Mouse (Mus musculus) stomach, postnatal 0 days (tissue): ENCODE results near the gene Otoa. TPM values are rescaled to one million over a fixed set of nuclear protein-coding genes. Genes with fewer than 3 reads are reported as not detected.

Experiments
- ATAC-seq: fragments of 200-750 bp; cut with Nextera tagmentation; 2 replicates; pipeline ENCODE4 v1.8.0; 2017; ENCODE audit not compliant: low FRiP score, low TSS enrichment
- DNase-seq: peaks from one replicate; pipeline ENCODE4 v3.0.0-alpha.2; 2016; ENCODE audit warnings: low spot score
- H3K27ac ChIP-seq: fragments of 300-500 bp; sonication (generic); replicated peaks from 2 replicates; pipeline ENCODE4 v1.5.1; 2014; ENCODE audit warnings: mild to moderate bottlenecking, control low read depth
- H3K27me3 ChIP-seq: fragments of 300-500 bp; sonication (generic); 2 replicates; pipeline ENCODE4 v1.6.1; 2014; ENCODE audit warnings: low read length; ENCODE audit not compliant: control insufficient read depth, insufficient read depth
- H3K36me3 ChIP-seq: fragments of 300-500 bp; sonication (generic); 2 replicates; pipeline ENCODE4 v1.6.1; 2014; ENCODE audit warnings: low read length, mixed read lengths; ENCODE audit not compliant: control insufficient read depth, insufficient read depth
- H3K4me1 ChIP-seq: fragments of 300-500 bp; sonication (generic); replicated peaks from 2 replicates; pipeline ENCODE4 v1.6.1; 2014; ENCODE audit warnings: antibody characterized with exemption; ENCODE audit not compliant: control insufficient read depth, insufficient read depth
- H3K4me2 ChIP-seq: fragments of 300-500 bp; sonication (generic); replicated peaks from 2 replicates; pipeline ENCODE4 v1.6.1; 2014; ENCODE audit warnings: low read depth, mild to moderate bottlenecking, control low read depth, moderate library complexity
- H3K4me3 ChIP-seq: fragments of 300-500 bp; sonication (generic); 2 replicates; pipeline ENCODE4 v1.5.1; 2014; ENCODE audit warnings: low read depth, low read length, control low read depth
- H3K9ac ChIP-seq: fragments of 300-500 bp; sonication (generic); 2 replicates; pipeline ENCODE4 v1.6.1; 2014; ENCODE audit warnings: mild to moderate bottlenecking, low read length, control low read depth, mixed read lengths
- H3K9me3 ChIP-seq: fragments of 300-500 bp; sonication (generic); 2 replicates; pipeline ENCODE4 v1.6.1; 2016; ENCODE audit warnings: low read length; ENCODE audit not compliant: control insufficient read depth
- CTCF ChIP-seq: IDR thresholded peaks from 2 replicates; pipeline ENCODE4 v1.5.1; 2016; ENCODE audit warnings: antibody characterized with exemption, low read depth, mild to moderate bottlenecking, moderate library complexity
- EP300 ChIP-seq: optimal IDR thresholded peaks from 2 replicates; pipeline ENCODE3; 2016; ENCODE audit warnings: antibody characterized with exemption
- WGBS: fragments of 180-500 bp; shearing (Covaris S2); extraction: QIAGEN DNeasy Blood & Tissue Kit; methylation state at CpG from one replicate; pipeline ENCODE4 v1.1.7; 2014; 5-methylcytosine and 5-hydroxymethylcytosine counted together
- polyA plus RNA-seq: library from polyadenylated mRNA; unstranded; fragments of >200 nt; fragmentation: Nextera tagmentation; extraction: Ambion mirVana; gene quantifications from 2 replicates; pipeline ENCODE4 v1.2.1, GENCODE M21; 2015

Gene Otoa
- polyA plus RNA-seq, 1 experiment from 2014 or later, result 0.11 TPM

GRCm38 (mm10) chr7:121152186-121152585 is 70.7 kb downstream of the Otoa start:
- TF ChIP-seq CTCF, result no peak
- no peak for TF ChIP-seq EP300
- no peak overlapping the region for H3K27ac ChIP-seq
- ATAC-seq (no peak), DNase-seq (no peak)
- H3K4me1 ChIP-seq, result no peaks in the 10 kb centered on the region
- H3K36me3 ChIP-seq, result no peaks in the 10 kb centered on the region
- no peak overlapping the region for H3K4me3 ChIP-seq
- no peaks in the 10 kb centered on the region for H3K27me3 ChIP-seq
- no peak overlapping the region for H3K9ac ChIP-seq
- H3K4me2 ChIP-seq, result no peak overlapping the region
- 96% methylated on average over 2 of the region's 2 CpGs for WGBS
- no peaks in the 10 kb centered on the region for H3K9me3 ChIP-seq

GRCm38 (mm10) chr7:121165616-121166015 is 84.2 kb downstream of the Otoa start:
- WGBS, result 75% methylated on average over 1 of the region's 1 CpGs

GRCm38 (mm10) chr7:121171888-121172287 is 90.4 kb downstream of the Otoa start:
- TF ChIP-seq EP300 (no peak), CTCF (no peak)
- Histone ChIP-seq H3K27ac (no peak overlapping the region), H3K4me2 (no peak overlapping the region), H3K9me3 (no peaks in the 10 kb centered on the region), H3K4me3 (no peak overlapping the region), H3K36me3 (no peaks in the 10 kb centered on the region), H3K9ac (no peak overlapping the region), H3K27me3 (no peaks in the 10 kb centered on the region), H3K4me1 (no peaks in the 10 kb centered on the region)
- 22% methylated on average over 6 of the region's 6 CpGs for WGBS
- DNase-seq, result no peak
- no peak for ATAC-seq

More at GRCm38 (mm10) chr7:121165616-121166015, 84.2 kb downstream of the Otoa start:
- Histone ChIP-seq H3K4me3 (no peak overlapping the region), H3K9me3 (no peaks in the 10 kb centered on the region), H3K27ac (no peak overlapping the region), H3K36me3 (no peaks in the 10 kb centered on the region), H3K27me3 (no peaks in the 10 kb centered on the region), H3K4me1 (no peaks in the 10 kb centered on the region), H3K4me2 (no peak overlapping the region), H3K9ac (no peak overlapping the region)
- ATAC-seq, result no peak
- TF ChIP-seq CTCF, result no peak
- TF ChIP-seq EP300, result no peak
- DNase-seq, result no peak

GRCm38 (mm10) chr7:121187201-121187786 is 105.8 kb downstream of the Otoa start:
- Histone ChIP-seq H3K9me3 (no peaks in the 10 kb centered on the region), H3K4me2 (no peak overlapping the region), H3K4me3 (no peak overlapping the region), H3K27me3 (no peaks in the 10 kb centered on the region), H3K4me1 (no peaks in the 10 kb centered on the region), H3K9ac (no peak overlapping the region), H3K36me3 (no peaks in the 10 kb centered on the region), H3K27ac (no peak overlapping the region)
- TF ChIP-seq EP300, result no peak
- no peak for TF ChIP-seq CTCF
- no peak for ATAC-seq
- 79% methylated on average over 9 of the region's 9 CpGs for WGBS
- DNase-seq, result no peak

- WGBS, result 90% methylated on average over 7 of the region's 7 CpGs
- TF ChIP-seq CTCF (no peak), EP300 (no peak)
- ATAC-seq (no peak), DNase-seq (no peak)
- no peaks in the 10 kb centered on the region for H3K36me3 ChIP-seq
- no peak overlapping the region for H3K4me2 ChIP-seq
- H3K27me3 ChIP-seq, result no peaks in the 10 kb centered on the region
- no peak overlapping the region for H3K4me3 ChIP-seq
- H3K27ac ChIP-seq, result no peak overlapping the region
- no peaks in the 10 kb centered on the region for H3K9me3 ChIP-seq
- no peak overlapping the region for H3K9ac ChIP-seq
- no peaks in the 10 kb centered on the region for H3K4me1 ChIP-seq
Measured at GRCm38 (mm10) chr7:121188976-121189375, 107.5 kb downstream of the Otoa start.

GRCm38 (mm10) chr7:121198933-121199332 is 117.5 kb downstream of the Otoa start:
- no peak for DNase-seq
- WGBS, result 73% methylated on average over 8 of the region's 8 CpGs
- no peak overlapping the region for H3K9ac ChIP-seq
- no peak for TF ChIP-seq CTCF
- no peak for TF ChIP-seq EP300
- no peaks in the 10 kb centered on the region for H3K36me3 ChIP-seq
- H3K4me3 ChIP-seq, result no peak overlapping the region
- H3K27me3 ChIP-seq, result no peaks in the 10 kb centered on the region
- no peak overlapping the region for H3K27ac ChIP-seq
- H3K9me3 ChIP-seq, result no peaks in the 10 kb centered on the region
- H3K4me2 ChIP-seq, result no peak overlapping the region
- H3K4me1 ChIP-seq, result no peaks in the 10 kb centered on the region
- ATAC-seq, result no peak
